Mouse (Mus musculus) E14TG2a.4 (cell line): ENCODE data around the gene Tbx5.

Experiments used
- CTCF ChIP-seq: conservative IDR thresholded peaks from 2 replicates; pipeline ENCODE4 v1.5.1; 2014; ENCODE audit warnings: low read length
- NANOG ChIP-seq: IDR thresholded peaks from 2 replicates; pipeline ENCODE4 v1.6.1; 2014; ENCODE audit warnings: borderline replicate concordance, low read length, mixed read lengths
- POU5F1 ChIP-seq: IDR thresholded peaks from 2 replicates; pipeline ENCODE4 v1.6.1; 2014; ENCODE audit warnings: low read length, borderline replicate concordance

DNA sequence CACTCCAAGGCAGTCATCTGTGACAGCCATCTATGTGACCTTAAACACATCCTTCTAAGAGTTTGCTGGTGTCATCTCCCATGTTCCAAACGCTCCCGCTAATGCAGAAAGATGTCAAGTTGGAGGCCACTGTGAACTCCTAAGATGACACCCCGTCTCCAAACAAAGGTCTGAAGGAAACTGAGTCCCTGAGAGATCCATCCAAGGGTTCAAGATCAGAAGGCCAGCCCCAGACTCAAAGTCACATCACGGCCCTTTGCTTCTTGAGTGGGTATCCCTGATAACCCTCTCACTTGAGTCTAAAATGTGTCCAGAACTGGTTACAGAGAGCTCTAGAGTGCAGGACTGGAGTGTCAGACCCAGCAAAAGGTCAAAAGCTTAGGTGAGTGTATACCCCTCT, 34.2 kb upstream of the Tbx5 start:
- TF ChIP-seq CTCF (no peak), NANOG (no peak), POU5F1 (no peak)
